Mouse (Mus musculus): ENCODE results near the gene 2610001J05Rik.

Gene 2610001J05Rik

GRCm38 (mm10) chr6:13835720-13836665 lies 35.3 kb downstream of the 2610001J05Rik start:
- DNase-seq (ENCODE audit: low read depth, low spot score), result no peak

GRCm38 (mm10) chr6:13832770-13833169 lies 38.5 kb downstream of the 2610001J05Rik start:
- DNase-seq (ENCODE audit: low read depth, low spot score), result no peak

DNA sequence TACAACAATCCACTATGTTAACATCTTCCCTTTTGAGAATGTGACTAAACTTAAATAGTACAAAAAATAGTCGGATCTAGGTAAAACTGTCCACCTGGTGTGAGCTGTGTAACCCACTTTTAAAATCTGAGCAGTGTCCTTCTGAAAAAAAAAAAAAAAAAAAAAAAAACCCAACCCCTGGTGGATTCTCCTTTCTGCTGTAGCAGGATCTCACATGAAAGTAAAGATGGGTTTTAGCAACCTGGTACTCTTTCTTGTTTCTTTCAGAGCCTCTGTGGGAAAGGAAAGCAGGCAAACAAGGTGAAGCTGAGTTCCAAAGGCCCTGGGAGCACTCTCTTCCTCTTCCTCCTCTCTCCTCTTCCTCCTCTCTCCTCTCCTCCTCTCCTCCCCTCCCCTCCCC lies 42.4 kb downstream of the 2610001J05Rik start:
- no peak for DNase-seq (ENCODE audit: low read depth, low spot score)

All from CD4-positive helper T cell, adult 2 months (primary cell).